Mouse (Mus musculus): ENCODE data around the gene Ppp4r3a.

- TF ChIP-seq CEBPB (IDR thresholded peaks at IDR 0.05; ENCODE audit: insufficient read depth, poor library complexity, severe bottlenecking) (no peak), MAX (IDR thresholded peaks at IDR 0.05; ENCODE audit: low read depth) (no peak), POLR2A (IDR thresholded peaks at IDR 0.05; ENCODE audit: insufficient read length, low read depth) (no peak), SRF (IDR thresholded peaks at IDR 0.05; ENCODE audit: control insufficient read depth, insufficient read length, low read depth) (no peak), E2F4 (IDR thresholded peaks at IDR 0.05; ENCODE audit: insufficient read depth) (no peak), TCF12 (IDR thresholded peaks at IDR 0.05; ENCODE audit: insufficient read depth, poor library complexity, severe bottlenecking) (peak; percentile 61)
Observed at GRCm38 (mm10) chr12:100995607-100996377, 87.7 kb downstream of the Ppp4r3a start.

All from myocyte (in vitro differentiated cells).